Mouse (Mus musculus) intestine, embryonic 14.5 days (tissue): ENCODE results near the gene Tmed10. TPM values are rescaled to one million over a fixed set of nuclear protein-coding genes. Genes with fewer than 3 reads are reported as not detected.

ENCODE experiments used
- ATAC-seq: fragments of 200-750 bp; cut with Nextera tagmentation; replicated peaks from 2 replicates; pipeline ENCODE4 v1.8.0; 2017; ENCODE audit warnings: low read depth, moderate number of reproducible peaks, moderate TSS enrichment, moderate library complexity; ENCODE audit not compliant: low FRiP score, low TSS enrichment
- DNase-seq: peaks from one replicate; pipeline ENCODE4 v3.0.0-alpha.2; 2018; ENCODE audit warnings: low spot score
- H3K27ac ChIP-seq: fragments of 300-500 bp; sonication (generic); 2 replicates; pipeline ENCODE4 v1.5.1; 2014; ENCODE audit warnings: low read depth, mild to moderate bottlenecking, control low read depth
- H3K27me3 ChIP-seq: fragments of 300-500 bp; sonication (generic); replicated peaks from 2 replicates; pipeline ENCODE4 v1.6.1; 2014; ENCODE audit warnings: low read length, control low read depth; ENCODE audit not compliant: control insufficient read depth, insufficient read depth
- H3K36me3 ChIP-seq: fragments of 300-500 bp; sonication (generic); 2 replicates; pipeline ENCODE4 v1.6.1; 2014; ENCODE audit warnings: low read length, control low read depth; ENCODE audit not compliant: control insufficient read depth, insufficient read depth
- H3K4me1 ChIP-seq: fragments of 300-500 bp; sonication (generic); replicated peaks from 2 replicates; pipeline ENCODE4 v1.6.1; 2014; ENCODE audit warnings: low read length, control low read depth, mixed read lengths; ENCODE audit not compliant: control insufficient read depth, insufficient read depth
- H3K4me2 ChIP-seq: fragments of 300-500 bp; sonication (generic); 2 replicates; pipeline ENCODE4 v1.6.1; 2014; ENCODE audit warnings: low read length
- H3K4me3 ChIP-seq: fragments of 300-500 bp; sonication (generic); 2 replicates; pipeline ENCODE4 v1.5.1; 2014; ENCODE audit warnings: low read depth, low read length, control low read depth, mixed read lengths
- H3K9ac ChIP-seq: fragments of 300-500 bp; sonication (generic); 2 replicates; pipeline ENCODE4 v1.6.1; 2014; ENCODE audit warnings: mild to moderate bottlenecking, low read length
- H3K9me3 ChIP-seq: fragments of 300-500 bp; sonication (generic); 2 replicates; pipeline ENCODE4 v1.6.1; 2016; ENCODE audit warnings: low read length, control low read depth; ENCODE audit not compliant: control insufficient read depth
- WGBS: fragments of 180-500 bp; shearing (Covaris S2); extraction: QIAGEN DNeasy Blood & Tissue Kit; methylation state at CpG from one replicate; pipeline ENCODE4 v1.1.7; 2014; 5-methylcytosine and 5-hydroxymethylcytosine counted together
- polyA plus RNA-seq: library from polyadenylated mRNA; unstranded; fragments of >200 nt; fragmentation: Nextera tagmentation; extraction: Ambion mirVana; gene quantifications from 2 replicates; pipeline ENCODE4 v1.2.1, GENCODE M21; 2014

Tmed10 gene
- polyA plus RNA-seq, 1 experiment from 2014 or later, result 344 TPM

DNA sequence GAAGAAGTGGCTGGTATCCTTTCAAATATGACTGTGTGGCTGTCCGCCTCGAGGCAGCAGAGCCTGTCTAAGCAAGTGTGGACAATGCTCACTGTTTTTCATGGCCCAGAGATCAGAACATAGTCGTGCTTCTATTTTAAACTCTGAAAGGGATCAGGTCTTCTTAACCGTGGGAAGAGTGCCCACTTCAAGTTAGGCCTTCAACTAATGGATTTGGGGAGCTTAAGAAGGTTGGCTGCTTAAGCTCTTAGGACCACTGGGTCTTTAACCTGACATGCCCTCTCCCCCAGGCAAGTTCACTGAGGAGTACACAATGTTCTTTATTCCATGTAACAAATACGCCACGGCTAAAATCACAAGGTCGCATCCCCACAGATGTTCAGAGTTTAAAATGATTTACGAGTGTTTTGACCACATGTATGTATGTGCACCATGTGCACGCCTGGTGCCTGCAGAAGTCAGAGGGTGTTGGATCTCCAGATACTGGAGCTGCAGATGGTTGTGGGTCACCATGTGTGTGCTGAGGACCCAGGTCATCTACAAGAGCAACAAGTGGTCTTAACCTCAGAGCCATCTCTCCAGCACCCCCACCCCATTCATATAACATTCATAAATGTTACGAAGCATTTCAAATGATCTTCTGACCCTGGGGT is 77.2 kb downstream of the Tmed10 start:
- Histone ChIP-seq H3K9me3 (peaks cover 16% of the 10 kb centered on the region), H3K4me3 (no peak overlapping the region), H3K4me1 (peaks cover 4% of the 10 kb centered on the region; the same call in 1 of the 2 replicates), H3K4me2 (no peak overlapping the region), H3K27me3 (no peaks in the 10 kb centered on the region), H3K9ac (no peak overlapping the region), H3K36me3 (peaks cover 31% of the 10 kb centered on the region), H3K27ac (no peak overlapping the region)
- DNase-seq (no peak), ATAC-seq (no peak)
- WGBS, result 74% methylated on average over 10 of the region's 10 CpGs

GRCm38 (mm10) chr12:85296915-85297314 is 77.7 kb downstream of the Tmed10 start:
- no peak for ATAC-seq
- Histone ChIP-seq H3K9ac (no peak overlapping the region), H3K9me3 (peaks cover 16% of the 10 kb centered on the region), H3K4me3 (no peak overlapping the region), H3K27ac (no peak overlapping the region), H3K36me3 (peaks cover 26% of the 10 kb centered on the region), H3K27me3 (no peaks in the 10 kb centered on the region), H3K4me2 (no peak overlapping the region), H3K4me1 (peaks cover 4% of the 10 kb centered on the region; the same call in 1 of the 2 replicates)
- WGBS, result 79% methylated on average over 5 of the region's 5 CpGs
- no peak for DNase-seq

DNA sequence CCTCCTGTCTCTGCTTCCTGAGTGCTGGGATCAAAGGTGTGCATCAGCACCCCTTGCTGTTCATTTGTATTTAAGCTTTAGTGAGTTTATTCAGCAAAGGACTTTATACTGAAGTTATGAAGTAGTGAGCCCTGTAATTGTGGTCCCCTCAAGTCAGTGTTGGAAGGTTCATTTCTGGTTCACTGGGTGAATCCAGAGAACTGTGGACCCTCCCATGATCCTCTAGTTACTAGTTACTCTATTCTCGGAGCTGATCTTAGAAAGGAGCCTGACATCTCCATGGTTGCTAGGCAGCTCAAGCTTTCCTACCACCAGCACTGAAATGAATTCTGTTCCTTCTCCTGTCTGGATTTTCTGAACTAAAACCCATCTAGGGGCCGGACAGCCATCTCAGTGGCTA is 79.1 kb downstream of the Tmed10 start:
- H3K36me3 ChIP-seq, result peaks cover 13% of the 10 kb centered on the region
- H3K27ac ChIP-seq, result no peak overlapping the region
- no peak overlapping the region for H3K4me3 ChIP-seq
- H3K4me1 ChIP-seq, result peaks cover 4% of the 10 kb centered on the region; the same call in 1 of the 2 replicates
- no peaks in the 10 kb centered on the region for H3K27me3 ChIP-seq
- DNase-seq, result no peak
- no peak for ATAC-seq
- 91% methylated on average over 2 of the region's 2 CpGs for WGBS
- H3K4me2 ChIP-seq, result no peak overlapping the region
- peaks cover 16% of the 10 kb centered on the region for H3K9me3 ChIP-seq
- no peak overlapping the region for H3K9ac ChIP-seq

DNA sequence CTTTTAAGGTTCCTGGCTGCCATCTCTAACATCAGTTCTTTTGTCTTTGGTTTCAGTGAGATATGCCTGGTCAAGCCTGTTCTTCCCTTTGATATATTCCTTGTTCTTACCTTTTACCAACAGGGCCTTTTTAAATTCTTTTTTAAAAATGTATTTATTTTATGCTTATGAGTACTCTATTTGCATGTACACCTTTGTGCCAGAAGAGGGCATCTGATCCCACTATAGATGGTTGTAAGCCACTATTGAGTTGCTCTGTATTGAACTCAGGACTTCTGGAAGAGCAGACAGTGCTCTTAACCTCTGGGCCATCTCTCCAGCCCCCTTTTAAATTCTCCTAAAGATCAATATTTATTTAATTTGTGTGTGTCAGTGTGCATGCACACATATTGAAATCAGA is 81.7 kb downstream of the Tmed10 start:
- Histone ChIP-seq H3K4me2 (no peak overlapping the region), H3K27ac (no peak overlapping the region), H3K27me3 (no peaks in the 10 kb centered on the region), H3K4me3 (no peak overlapping the region), H3K4me1 (peaks cover 7% of the 10 kb centered on the region), H3K36me3 (0 out of 2 replicates have a peak, but pooled peaks cover 5% of the 10 kb centered on the region), H3K9ac (no peak overlapping the region), H3K9me3 (peaks cover 16% of the 10 kb centered on the region)
- ATAC-seq (no peak), DNase-seq (no peak)

- WGBS, result 78% methylated on average over 6 of the region's 6 CpGs
- Histone ChIP-seq H3K9ac (no peak overlapping the region), H3K27me3 (no peaks in the 10 kb centered on the region), H3K36me3 (no peaks in the 10 kb centered on the region), H3K4me2 (no peak overlapping the region), H3K4me1 (peaks cover 10% of the 10 kb centered on the region), H3K27ac (no peak overlapping the region), H3K9me3 (peaks cover 16% of the 10 kb centered on the region), H3K4me3 (no peak overlapping the region)
- no peak for ATAC-seq
- DNase-seq, result no peak
Measured at GRCm38 (mm10) chr12:85292288-85292687, 82.4 kb downstream of the Tmed10 start.

DNA sequence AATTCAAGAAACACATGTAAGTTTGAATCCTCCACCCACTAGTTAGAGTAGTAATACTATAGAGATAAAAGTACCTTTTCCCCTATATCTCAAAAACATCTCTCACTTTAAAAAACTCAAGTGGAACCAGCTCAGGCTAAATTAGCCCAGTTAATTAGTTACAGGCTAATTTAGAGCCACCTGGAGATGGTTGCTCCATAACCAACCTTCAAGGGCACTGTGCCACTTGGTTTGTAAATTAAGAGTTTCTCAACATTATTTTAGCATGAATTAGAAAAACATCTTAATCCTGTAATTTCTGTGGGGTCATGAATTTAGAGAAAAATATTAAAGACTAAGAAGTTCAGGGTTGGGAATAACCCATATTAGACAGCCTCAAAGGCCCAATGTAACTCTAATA is 83.1 kb downstream of the Tmed10 start:
- H3K4me2 ChIP-seq, result no peak overlapping the region
- H3K4me3 ChIP-seq, result no peak overlapping the region
- no peak overlapping the region for H3K27ac ChIP-seq
- DNase-seq (no peak), ATAC-seq (no peak)
- peaks cover 16% of the 10 kb centered on the region for H3K9me3 ChIP-seq
- H3K36me3 ChIP-seq, result no peaks in the 10 kb centered on the region
- peaks cover 11% of the 10 kb centered on the region for H3K4me1 ChIP-seq
- no peak overlapping the region for H3K9ac ChIP-seq
- no peaks in the 10 kb centered on the region for H3K27me3 ChIP-seq

DNA sequence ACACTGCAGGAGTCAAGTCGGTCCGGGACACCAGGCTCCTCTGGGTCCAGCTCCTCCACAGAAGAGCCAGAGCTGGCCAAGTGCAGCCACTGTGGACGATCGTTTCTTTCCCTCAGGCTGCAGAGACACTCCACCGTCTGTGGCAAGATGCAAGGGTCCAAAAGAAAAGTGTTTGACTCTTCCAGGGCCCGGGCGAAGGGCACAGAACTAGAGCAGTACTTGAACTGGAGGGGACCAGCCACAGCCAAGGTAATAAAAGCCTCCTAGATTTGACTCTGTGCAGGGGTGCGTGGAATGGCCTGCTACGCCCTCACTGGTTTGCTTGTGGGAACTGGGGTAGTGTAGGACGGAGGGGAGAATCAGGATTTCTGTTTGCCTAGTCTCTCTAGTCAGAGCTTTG is 84.0 kb downstream of the Tmed10 start:
- 75% methylated on average over 10 of the region's 10 CpGs for WGBS
- DNase-seq, result no peak
- H3K36me3 ChIP-seq, result no peaks in the 10 kb centered on the region
- H3K4me2 ChIP-seq, result 0 out of 2 replicates have a peak overlapping the region, but pooled peaks have one; percentile 8
- no peak overlapping the region for H3K9ac ChIP-seq
- no peak overlapping the region for H3K4me3 ChIP-seq
- no peak overlapping the region for H3K27ac ChIP-seq
- ATAC-seq, result no peak
- H3K27me3 ChIP-seq, result no peaks in the 10 kb centered on the region
- peaks cover 11% of the 10 kb centered on the region for H3K4me1 ChIP-seq
- H3K9me3 ChIP-seq, result peaks cover 16% of the 10 kb centered on the region

Other genes with a start within 250 kb of the Tmed10 start
- gene Rps6kl1, start 223.6 kb downstream of the Tmed10 start, polyA plus RNA-seq, result 2.9 TPM in 2 replicates
- gene Pgf, start 197.1 kb downstream of the Tmed10 start, polyA plus RNA-seq, result 19.2 and 20.4 TPM in 2 replicates
- gene Eif2b2, start 155.4 kb downstream of the Tmed10 start, polyA plus RNA-seq, result 83.5 and 86.2 TPM in 2 replicates
- 8.6 and 9.3 TPM in 2 replicates for gene Mlh3, start 104.2 kb downstream of the Tmed10 start, polyA plus RNA-seq
- gene Acyp1, start 86.4 kb downstream of the Tmed10 start, polyA plus RNA-seq, result 52.7 and 53.5 TPM in 2 replicates
- gene Zc2hc1c, start 86.3 kb downstream of the Tmed10 start, polyA plus RNA-seq, result 2.1 and 2.5 TPM in 2 replicates
- 16.5 and 17.2 TPM in 2 replicates for gene Nek9, start 35.5 kb downstream of the Tmed10 start, polyA plus RNA-seq
- gene Fos, start 99.0 kb upstream of the Tmed10 start, polyA plus RNA-seq, result 2.7 TPM in 2 replicates
- gene Jdp2, start 224.2 kb upstream of the Tmed10 start, polyA plus RNA-seq, result 1.0 and 1.2 TPM in 2 replicates